Mouse (Mus musculus): ENCODE results near the gene Epor.

GRCm38 (mm10) chr9:21988421-21989101 lies 25.3 kb upstream of the Epor start:
- TF ChIP-seq CTCF (conservative IDR thresholded peaks at IDR 0.05 in 1 of 2, IDR thresholded peaks at IDR 0.05 in 1 of 2; ENCODE audit: low read depth in 2 of 2, low read length in 2 of 2) (no peak), NELFE (IDR thresholded peaks at IDR 0.05; ENCODE audit: low read depth, low read length) (no peak), NRF1 (IDR thresholded peaks at IDR 0.05; ENCODE audit: low read depth, low read length) (no peak), ZKSCAN1 (IDR thresholded peaks at IDR 0.05; ENCODE audit: borderline replicate concordance, low read depth, low read length) (no peak), ZNF384 (IDR thresholded peaks at IDR 0.05; ENCODE audit: low read depth, low read length) (no peak), JUND (conservative IDR thresholded peaks at IDR 0.05; ENCODE audit: low read depth, low read length) (no peak), KAT2A (IDR thresholded peaks at IDR 0.05; ENCODE audit: insufficient replicate concordance, low read length) (no peak), MAZ (IDR thresholded peaks at IDR 0.05; ENCODE audit: low read depth, low read length) (no peak), MYC (IDR thresholded peaks at IDR 0.05; ENCODE audit: low read depth, low read length) (no peak)
